Mouse (Mus musculus): ENCODE measurements around the gene Mrpl46. TPM values are rescaled to one million over a fixed set of nuclear protein-coding genes. Genes with fewer than 3 reads are reported as not detected.

Mrpl46 gene
- total RNA-seq, 1 experiment = 34.2 TPM

- peaks cover 0 to 3% of the 10 kb centered on the region in 2 experiments; a peak in 1 of 4 replicates for H3K4me1 ChIP-seq (ENCODE audit: control insufficient read depth in 2 of 2, insufficient read depth in 2 of 2, low read length in 2 of 2, poor library complexity in 1 of 2)
- DNase-seq (ENCODE audit: low read depth, low spot score) = no peak
- in situ Hi-C loops (cut with MboI; ENCODE audit: low sequenced_read_pairs in 2 of 2, unreplicated experiment in 2 of 2) = no loop called here
- H3K36me3 ChIP-seq (ENCODE audit: control insufficient read depth, insufficient read depth, low read length, poor library complexity, severe bottlenecking) = no peaks in the 10 kb centered on the region
- no peaks in the 10 kb centered on the region for H3K9me3 ChIP-seq (ENCODE audit: control insufficient read depth, insufficient read depth, low read depth, low read length)
- TF ChIP-seq ZNF384 (IDR thresholded peaks at IDR 0.05; ENCODE audit: low read depth, low read length) (no peak), ZC3H11A (IDR thresholded peaks at IDR 0.05; ENCODE audit: borderline replicate concordance, low read depth, low read length) (no peak), MAFK (IDR thresholded peaks at IDR 0.05; ENCODE audit: insufficient read depth, low read depth, low read length) (no peak), HCFC1 (IDR thresholded peaks at IDR 0.05; ENCODE audit: borderline replicate concordance, insufficient read depth, low read length) (no peak), CHD2 (IDR thresholded peaks at IDR 0.05; ENCODE audit: low read depth, low read length) (no peak)
- no peak overlapping the region for H3K9ac ChIP-seq (ENCODE audit: insufficient read depth, low read depth, low read length, poor library complexity, severe bottlenecking)
- no peak overlapping the region for H3K27ac ChIP-seq (ENCODE audit: insufficient read depth, low read depth, low read length, poor library complexity, severe bottlenecking)
- H3K4me3 ChIP-seq (ENCODE audit: insufficient read depth in 1 of 2, low read depth in 1 of 2, low read length in 2 of 2, poor library complexity in 1 of 2, severe bottlenecking in 1 of 2) = no peak overlapping the region
Observed at GRCm38 (mm10) chr7:78799730-78800496, 16.6 kb upstream of the Mrpl46 start.

- Histone ChIP-seq H3K36me3 (ENCODE audit: control insufficient read depth, insufficient read depth, low read length, poor library complexity, severe bottlenecking) (0 out of 2 replicates have a peak, but pooled peaks cover 2% of the 10 kb centered on the region), H3K27ac (ENCODE audit: insufficient read depth, low read depth, low read length, poor library complexity, severe bottlenecking) (no peak overlapping the region), H3K9me3 (ENCODE audit: control insufficient read depth, insufficient read depth, low read depth, low read length) (no peaks in the 10 kb centered on the region), H3K4me1 (ENCODE audit: control insufficient read depth in 2 of 2, insufficient read depth in 2 of 2, low read length in 2 of 2, poor library complexity in 1 of 2) (no peaks in the 10 kb centered on the region; a peak in 1 of 4 replicates), H3K4me3 (ENCODE audit: insufficient read depth in 1 of 2, low read depth in 1 of 2, low read length in 2 of 2, poor library complexity in 1 of 2, severe bottlenecking in 1 of 2) (no peak overlapping the region), H3K9ac (ENCODE audit: insufficient read depth, low read depth, low read length, poor library complexity, severe bottlenecking) (no peak overlapping the region)
- in situ Hi-C loops (cut with MboI; ENCODE audit: low sequenced_read_pairs in 2 of 2, unreplicated experiment in 2 of 2) = no loop called here
- DNase-seq (ENCODE audit: low read depth, low spot score) = no peak
- TF ChIP-seq ZC3H11A (IDR thresholded peaks at IDR 0.05; ENCODE audit: borderline replicate concordance, low read depth, low read length) (no peak), CHD2 (IDR thresholded peaks at IDR 0.05; ENCODE audit: low read depth, low read length) (no peak), MAFK (IDR thresholded peaks at IDR 0.05; ENCODE audit: insufficient read depth, low read depth, low read length) (no peak), HCFC1 (IDR thresholded peaks at IDR 0.05; ENCODE audit: borderline replicate concordance, insufficient read depth, low read length) (no peak), ZNF384 (IDR thresholded peaks at IDR 0.05; ENCODE audit: low read depth, low read length) (no peak)
Observed at GRCm38 (mm10) chr7:78797843-78798455, 14.6 kb upstream of the Mrpl46 start.

- in situ Hi-C loops (cut with MboI; ENCODE audit: low sequenced_read_pairs in 2 of 2, unreplicated experiment in 2 of 2) = no loop called here
- Histone ChIP-seq H3K36me3 (ENCODE audit: control insufficient read depth, insufficient read depth, low read length, poor library complexity, severe bottlenecking) (peaks cover 12% of the 10 kb centered on the region), H3K4me3 (ENCODE audit: insufficient read depth in 1 of 2, low read depth in 1 of 2, low read length in 2 of 2, poor library complexity in 1 of 2, severe bottlenecking in 1 of 2) (no peak overlapping the region), H3K27ac (ENCODE audit: insufficient read depth, low read depth, low read length, poor library complexity, severe bottlenecking) (no peak overlapping the region), H3K9me3 (ENCODE audit: control insufficient read depth, insufficient read depth, low read depth, low read length) (no peaks in the 10 kb centered on the region), H3K9ac (ENCODE audit: insufficient read depth, low read depth, low read length, poor library complexity, severe bottlenecking) (no peak overlapping the region), H3K4me1 (ENCODE audit: control insufficient read depth in 2 of 2, insufficient read depth in 2 of 2, low read length in 2 of 2, poor library complexity in 1 of 2) (no peaks in the 10 kb centered on the region; a peak in 1 of 4 replicates)
- TF ChIP-seq CHD2 (IDR thresholded peaks at IDR 0.05; ENCODE audit: low read depth, low read length) = no peak
- TF ChIP-seq MAFK (IDR thresholded peaks at IDR 0.05; ENCODE audit: insufficient read depth, low read depth, low read length) = no peak
- no peak for TF ChIP-seq ZC3H11A (IDR thresholded peaks at IDR 0.05; ENCODE audit: borderline replicate concordance, low read depth, low read length)
- TF ChIP-seq HCFC1 (IDR thresholded peaks at IDR 0.05; ENCODE audit: borderline replicate concordance, insufficient read depth, low read length) = no peak
- TF ChIP-seq ZNF384 (IDR thresholded peaks at IDR 0.05; ENCODE audit: low read depth, low read length) = no peak
- DNase-seq (ENCODE audit: low read depth, low spot score) = no peak
Observed at GRCm38 (mm10) chr7:78796624-78797023, 13.3 kb upstream of the Mrpl46 start.

DNA sequence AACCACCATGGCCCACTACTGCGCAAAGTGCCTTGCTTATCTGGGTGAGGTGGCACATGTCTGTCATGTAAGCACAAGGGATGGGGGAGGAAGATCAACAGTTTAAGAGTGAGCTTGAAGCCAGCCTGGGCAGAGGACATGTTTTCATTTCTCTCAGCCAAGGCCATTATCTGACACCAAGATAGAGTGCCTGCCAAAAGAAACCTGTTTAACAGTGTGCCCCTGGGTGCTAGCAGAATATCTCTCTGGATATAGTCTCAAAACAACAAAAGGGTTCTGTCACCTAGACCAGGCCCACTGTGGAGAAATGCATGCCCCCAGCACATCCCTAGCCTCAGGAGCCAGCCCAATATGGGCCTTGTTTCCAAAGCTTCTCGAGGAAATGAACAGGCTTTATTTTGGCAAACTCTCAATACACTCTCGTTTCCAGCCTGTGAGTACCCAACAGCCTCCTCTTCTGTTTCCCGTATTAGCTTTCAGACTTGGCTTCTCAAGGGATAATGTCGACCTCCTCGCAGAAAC is 11.3 kb upstream of the Mrpl46 start:
- no peak overlapping the region for H3K27ac ChIP-seq (ENCODE audit: insufficient read depth, low read depth, low read length, poor library complexity, severe bottlenecking)
- no peak overlapping the region for H3K9ac ChIP-seq (ENCODE audit: insufficient read depth, low read depth, low read length, poor library complexity, severe bottlenecking)
- in situ Hi-C loops (cut with MboI; ENCODE audit: low sequenced_read_pairs in 2 of 2, unreplicated experiment in 2 of 2) = loop anchor here in 1 of 2 experiments (5.0 kb wide), 1 partner anchor 103 kb away; the partner anchor contains the start of gene Aen
- no peak overlapping the region for H3K4me3 ChIP-seq (ENCODE audit: insufficient read depth in 1 of 2, low read depth in 1 of 2, low read length in 2 of 2, poor library complexity in 1 of 2, severe bottlenecking in 1 of 2)
- H3K4me1 ChIP-seq (ENCODE audit: control insufficient read depth in 2 of 2, insufficient read depth in 2 of 2, low read length in 2 of 2, poor library complexity in 1 of 2) = no peaks in the 10 kb centered on the region; a peak in 1 of 4 replicates
- no peak for TF ChIP-seq MAFK (IDR thresholded peaks at IDR 0.05; ENCODE audit: insufficient read depth, low read depth, low read length)
- TF ChIP-seq CHD2 (IDR thresholded peaks at IDR 0.05; ENCODE audit: low read depth, low read length) = no peak
- TF ChIP-seq HCFC1 (IDR thresholded peaks at IDR 0.05; ENCODE audit: borderline replicate concordance, insufficient read depth, low read length) = no peak
- no peak for TF ChIP-seq ZNF384 (IDR thresholded peaks at IDR 0.05; ENCODE audit: low read depth, low read length)
- TF ChIP-seq ZC3H11A (IDR thresholded peaks at IDR 0.05; ENCODE audit: borderline replicate concordance, low read depth, low read length) = no peak
- DNase-seq (ENCODE audit: low read depth, low spot score) = no peak
- H3K36me3 ChIP-seq (ENCODE audit: control insufficient read depth, insufficient read depth, low read length, poor library complexity, severe bottlenecking) = peaks cover 18% of the 10 kb centered on the region
- no peaks in the 10 kb centered on the region for H3K9me3 ChIP-seq (ENCODE audit: control insufficient read depth, insufficient read depth, low read depth, low read length)

Data from ES-E14 (cell line).